Mouse (Mus musculus) ES-Bruce4 (cell line): Measurements from ENCODE around the gene Slc6a18. TPM values are rescaled to one million over a fixed set of nuclear protein-coding genes. Genes with fewer than 3 reads are reported as not detected.

Source experiments
- H3K27ac ChIP-seq: 2 replicates; pipeline ENCODE4 v1.5.1; 2012; ENCODE audit warnings: low read length, inconsistent platforms; ENCODE audit not compliant: insufficient read depth
- H3K27me3 ChIP-seq: 2 replicates; pipeline ENCODE4 v1.6.1; 2012; ENCODE audit warnings: mild to moderate bottlenecking, low read length, inconsistent platforms; ENCODE audit not compliant: control insufficient read depth, poor library complexity, insufficient read depth, severe bottlenecking
- H3K36me3 ChIP-seq: 2 replicates; pipeline ENCODE4 v1.6.1; 2012; ENCODE audit warnings: inconsistent platforms, mild to moderate bottlenecking, low read length, moderate library complexity; ENCODE audit not compliant: control insufficient read depth, poor library complexity, insufficient read depth, severe bottlenecking
- H3K4me1 ChIP-seq: one replicate; pipeline ENCODE4 v1.8.1; 2011; ENCODE audit warnings: low read length; ENCODE audit not compliant: control insufficient read depth, insufficient read depth
- H3K4me3 ChIP-seq: 2 replicates; pipeline ENCODE4 v1.5.1; 2011; ENCODE audit warnings: low read depth, mild to moderate bottlenecking, low read length
- H3K9ac ChIP-seq: 2 replicates; pipeline ENCODE4 v1.6.1; 2012; ENCODE audit warnings: low read depth, mild to moderate bottlenecking, inconsistent platforms; ENCODE audit not compliant: poor library complexity, severe bottlenecking
- H3K9me3 ChIP-seq: replicated peaks from 2 replicates; pipeline ENCODE4 v1.6.1; 2012; ENCODE audit warnings: mild to moderate bottlenecking, low read length, inconsistent platforms; ENCODE audit not compliant: control insufficient read depth, poor library complexity, insufficient read depth, severe bottlenecking
- CTCF ChIP-seq: IDR thresholded peaks from one replicate; pipeline ENCODE4 v1.8.1; 2011; ENCODE audit warnings: low read depth, low read length
- EP300 ChIP-seq: IDR thresholded peaks from 2 replicates; pipeline ENCODE4 v1.6.1; 2011; ENCODE audit warnings: low read depth, low read length; ENCODE audit not compliant: insufficient read depth
- POLR2A ChIP-seq: IDR thresholded peaks from one replicate; pipeline ENCODE4 v1.8.1; 2011; ENCODE audit warnings: low read length; ENCODE audit not compliant: insufficient read depth
- polyA plus RNA-seq: library from polyadenylated mRNA; stranded (reverse); fragments of >200 nt; gene quantifications from 2 replicates; pipeline ENCODE4 v1.2.4, GENCODE M21; 2011; ENCODE audit warnings: low read depth; ENCODE audit not compliant: missing spikeins, insufficient read depth, insufficient read length

Slc6a18 gene
- polyA plus RNA-seq, 1 experiment = not detected

DNA sequence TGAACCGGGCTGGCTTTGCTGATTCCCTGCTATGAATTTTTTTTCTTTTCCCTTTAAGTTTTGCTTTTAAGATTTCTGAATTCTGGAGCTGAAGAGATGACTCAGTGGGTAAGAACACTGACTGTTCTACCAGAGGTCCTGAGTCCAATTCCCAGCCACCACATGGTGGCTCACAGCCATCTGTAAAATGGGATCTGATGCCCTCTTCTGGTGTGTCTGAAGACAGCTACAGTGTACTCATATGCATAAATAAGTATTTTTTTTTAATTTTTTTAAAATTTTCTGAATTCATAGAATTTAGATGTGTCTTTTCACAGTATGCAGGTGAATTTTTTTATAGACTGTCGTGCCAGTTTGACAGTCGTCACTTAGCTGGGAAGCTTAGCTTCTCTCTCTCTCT lies 46.0 kb downstream of the Slc6a18 start:
- no peak overlapping the region for H3K27ac ChIP-seq
- H3K4me1 ChIP-seq = no peaks in the 10 kb centered on the region
- H3K9me3 ChIP-seq = no peaks in the 10 kb centered on the region
- no peak overlapping the region for H3K9ac ChIP-seq
- H3K36me3 ChIP-seq = no peaks in the 10 kb centered on the region
- TF ChIP-seq EP300 = no peak
- TF ChIP-seq POLR2A = no peak
- TF ChIP-seq CTCF = no peak
- no peaks in the 10 kb centered on the region for H3K27me3 ChIP-seq
- H3K4me3 ChIP-seq = no peak overlapping the region

DNA sequence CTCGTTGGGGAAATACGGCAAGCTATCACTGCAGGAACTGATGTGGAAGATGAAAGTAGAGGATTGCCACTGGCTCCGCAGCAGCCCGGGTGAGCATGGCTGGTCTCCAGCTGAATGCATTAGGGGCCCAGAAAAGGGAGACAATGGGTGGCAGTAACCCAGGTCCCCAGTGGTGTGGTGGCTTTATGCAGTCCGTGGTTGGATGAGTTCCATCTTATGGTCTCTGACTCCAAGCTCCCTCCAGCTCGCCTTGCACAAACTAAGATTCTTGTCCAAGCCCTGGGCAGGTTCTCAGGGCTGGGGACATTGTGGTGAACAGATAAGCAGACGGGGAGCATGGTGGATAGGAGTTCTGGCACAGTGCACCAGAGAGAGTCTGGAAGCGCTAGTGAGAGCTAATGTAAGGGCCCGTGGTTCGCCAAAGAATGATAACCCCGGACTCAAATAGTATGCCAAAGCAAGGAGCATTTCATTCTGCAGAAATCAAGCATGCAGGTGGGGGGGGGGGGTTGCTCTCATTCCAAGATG lies 49.2 kb downstream of the Slc6a18 start:
- H3K4me3 ChIP-seq = no peak overlapping the region

DNA sequence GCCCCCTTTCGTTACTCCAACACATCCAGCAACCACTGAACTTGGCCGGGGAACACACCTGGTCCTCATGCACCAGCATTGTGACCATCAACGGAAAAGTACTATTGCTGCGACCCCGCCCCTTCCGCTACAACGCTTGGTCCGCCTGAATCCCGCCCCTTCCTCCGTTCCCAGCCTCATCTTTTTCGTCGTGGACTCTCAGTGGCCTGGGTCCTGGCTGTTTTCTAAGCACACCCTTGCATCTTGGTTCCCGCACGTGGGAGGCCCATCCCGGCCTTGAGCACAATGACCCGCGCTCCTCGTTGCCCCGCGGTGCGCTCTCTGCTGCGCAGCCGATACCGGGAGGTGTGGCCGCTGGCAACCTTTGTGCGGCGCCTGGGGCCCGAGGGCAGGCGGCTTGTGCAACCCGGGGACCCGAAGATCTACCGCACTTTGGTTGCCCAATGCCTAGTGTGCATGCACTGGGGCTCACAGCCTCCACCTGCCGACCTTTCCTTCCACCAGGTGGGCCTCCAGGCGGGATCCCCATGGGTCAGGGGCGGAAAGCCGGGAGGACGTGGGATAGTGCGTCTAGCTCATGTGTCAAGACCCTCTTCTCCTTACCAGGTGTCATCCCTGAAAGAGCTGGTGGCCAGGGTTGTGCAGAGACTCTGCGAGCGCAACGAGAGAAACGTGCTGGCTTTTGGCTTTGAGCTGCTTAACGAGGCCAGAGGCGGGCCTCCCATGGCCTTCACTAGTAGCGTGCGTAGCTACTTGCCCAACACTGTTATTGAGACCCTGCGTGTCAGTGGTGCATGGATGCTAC lies 50.9 kb downstream of the Slc6a18 start, which contains the start of gene Tert:
TSS of gene Tert (plus strand) at position 167 of the 805 bp plus-strand sequence.
- no peaks in the 10 kb centered on the region for H3K27me3 ChIP-seq
- H3K9ac ChIP-seq = peak within 1 kb of the TSS; percentile 40
- TF ChIP-seq CTCF = peak; percentile 75
- peak; percentile 67 for TF ChIP-seq POLR2A
- peak; percentile 78; the same call in 1 of the 2 replicates for TF ChIP-seq EP300
- no peaks in the 10 kb centered on the region for H3K9me3 ChIP-seq
- peak within 1 kb of the TSS; percentile 70 for H3K4me3 ChIP-seq
- H3K4me1 ChIP-seq = no peaks in the 10 kb centered on the region
- peak within 1 kb of the TSS; percentile 30; the same call in 1 of the 2 replicates for H3K27ac ChIP-seq
- no peaks in the 10 kb centered on the region for H3K36me3 ChIP-seq

More for the DNA sequence above, 49.2 kb downstream of the Slc6a18 start:
- Histone ChIP-seq H3K9me3 (no peaks in the 10 kb centered on the region), H3K9ac (no peak overlapping the region), H3K36me3 (no peaks in the 10 kb centered on the region), H3K27me3 (no peaks in the 10 kb centered on the region), H3K4me1 (no peaks in the 10 kb centered on the region), H3K27ac (no peak overlapping the region)
- TF ChIP-seq POLR2A (no peak), CTCF (no peak), EP300 (no peak)

DNA sequence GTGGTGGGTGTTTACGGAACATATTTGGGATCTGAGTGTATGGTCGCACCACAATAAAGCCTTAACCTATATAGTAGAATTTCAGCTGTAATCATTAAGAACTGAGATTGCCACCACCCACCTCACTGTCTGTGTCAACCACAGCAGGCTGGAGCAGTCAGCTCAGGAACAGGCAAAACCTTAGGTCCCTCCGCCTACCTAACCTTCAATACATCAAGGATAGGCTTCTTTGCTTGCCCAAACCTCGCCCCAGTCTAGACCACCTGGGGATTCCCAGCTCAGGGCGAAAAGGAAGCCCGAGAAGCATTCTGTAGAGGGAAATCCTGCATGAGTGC lies 51.4 kb downstream of the Slc6a18 start:
- H3K4me3 ChIP-seq = peak overlapping the region; percentile 51
- no peak overlapping the region for H3K9ac ChIP-seq
- no peaks in the 10 kb centered on the region; the same call in 1 of the 2 replicates for H3K36me3 ChIP-seq
- no peaks in the 10 kb centered on the region for H3K27me3 ChIP-seq
- TF ChIP-seq EP300 = no peak
- TF ChIP-seq POLR2A = no peak
- no peak for TF ChIP-seq CTCF
- no peaks in the 10 kb centered on the region for H3K9me3 ChIP-seq
- H3K27ac ChIP-seq = peak overlapping the region; percentile 30; the same call in 1 of the 2 replicates
- H3K4me1 ChIP-seq = no peaks in the 10 kb centered on the region

DNA sequence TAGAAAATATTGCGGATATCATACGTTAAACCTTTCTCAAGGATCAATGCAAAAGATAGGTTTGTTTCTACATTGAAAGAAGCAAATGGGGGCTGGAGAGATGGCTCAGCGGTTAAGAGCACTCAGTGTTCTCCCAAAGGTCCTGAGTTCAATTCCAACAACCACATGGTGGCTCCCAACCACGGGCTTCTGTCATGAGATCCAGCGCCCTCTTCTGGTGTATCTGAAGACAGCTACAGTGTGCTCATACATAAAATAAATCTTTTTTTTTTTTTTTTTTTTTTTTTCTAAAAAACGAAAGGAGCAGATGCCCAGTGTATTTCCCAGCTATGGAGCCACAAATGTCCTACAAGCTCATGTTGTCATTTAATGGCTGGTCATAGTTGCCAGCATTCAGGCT lies 57.2 kb downstream of the Slc6a18 start:
- Histone ChIP-seq H3K9me3 (no peaks in the 10 kb centered on the region), H3K36me3 (peaks cover 28% of the 10 kb centered on the region), H3K27ac (no peak overlapping the region), H3K27me3 (no peaks in the 10 kb centered on the region), H3K4me3 (no peak overlapping the region), H3K9ac (no peak overlapping the region), H3K4me1 (no peaks in the 10 kb centered on the region)
- no peak for TF ChIP-seq EP300
- peak; percentile 47 for TF ChIP-seq CTCF

DNA sequence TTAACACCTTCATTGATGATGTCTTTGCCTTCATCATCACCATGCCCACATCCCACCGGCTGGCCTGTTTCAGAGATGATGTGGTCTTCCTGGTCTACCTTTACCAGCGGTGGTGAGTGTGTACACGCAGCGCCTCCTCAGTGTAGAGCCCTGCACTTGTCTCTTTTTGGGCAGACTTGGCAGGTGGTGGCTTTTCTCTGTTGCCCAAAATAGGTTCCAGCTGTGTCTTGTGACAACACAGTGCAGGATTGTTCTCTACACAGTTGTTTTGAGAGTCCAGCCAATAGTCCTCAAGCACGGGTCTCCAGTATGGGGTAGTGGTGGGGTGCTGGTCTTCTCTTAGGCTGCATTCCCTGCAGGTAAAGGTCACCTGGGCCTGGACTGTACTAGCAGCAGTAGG lies 59.4 kb downstream of the Slc6a18 start:
- no peak overlapping the region for H3K9ac ChIP-seq
- no peak overlapping the region for H3K27ac ChIP-seq
- H3K4me3 ChIP-seq = no peak overlapping the region
- no peaks in the 10 kb centered on the region for H3K4me1 ChIP-seq
- TF ChIP-seq POLR2A (no peak), CTCF (no peak), EP300 (no peak)
- no peaks in the 10 kb centered on the region for H3K27me3 ChIP-seq
- peaks cover 41% of the 10 kb centered on the region for H3K36me3 ChIP-seq
- no peaks in the 10 kb centered on the region for H3K9me3 ChIP-seq

Other genes with a start within 250 kb of the Slc6a18 start
- gene Lpcat1, start 210.8 kb downstream of the Slc6a18 start, polyA plus RNA-seq = 44.8 and 52.2 TPM in 2 replicates
- gene Slc6a3, start 141.3 kb downstream of the Slc6a18 start, polyA plus RNA-seq = 0.26 TPM in 1 of 2 replicates, not detected in the other
- gene Clptm1l, start 74.0 kb downstream of the Slc6a18 start, polyA plus RNA-seq = 39.6 and 40.8 TPM in 2 replicates
- 27.7 and 32.0 TPM in 2 replicates for gene Tert, start 51.1 kb downstream of the Slc6a18 start, polyA plus RNA-seq
- gene Slc6a19, start 26.8 kb upstream of the Slc6a18 start, polyA plus RNA-seq = 0.16 and 1.3 TPM in 2 replicates
- 86.4 and 94.5 TPM in 2 replicates for gene Slc12a7, start 55.1 kb upstream of the Slc6a18 start, polyA plus RNA-seq
- 2.9 and 3.2 TPM in 2 replicates for gene Nkd2, start 169.6 kb upstream of the Slc6a18 start, polyA plus RNA-seq